Mouse (Mus musculus): ENCODE measurements around the gene Snx29.
"Not testable (repeated sequence)": the region's sequence is repeated elsewhere in the genome, so short reads cannot be mapped to it uniquely, and the experiment has no call there.

The Snx29 gene

GRCm38 (mm10) chr16:11418183-11418588 lies 95.5 kb downstream of the Snx29 start:
- DNase-seq: peak; percentile 55

DNA sequence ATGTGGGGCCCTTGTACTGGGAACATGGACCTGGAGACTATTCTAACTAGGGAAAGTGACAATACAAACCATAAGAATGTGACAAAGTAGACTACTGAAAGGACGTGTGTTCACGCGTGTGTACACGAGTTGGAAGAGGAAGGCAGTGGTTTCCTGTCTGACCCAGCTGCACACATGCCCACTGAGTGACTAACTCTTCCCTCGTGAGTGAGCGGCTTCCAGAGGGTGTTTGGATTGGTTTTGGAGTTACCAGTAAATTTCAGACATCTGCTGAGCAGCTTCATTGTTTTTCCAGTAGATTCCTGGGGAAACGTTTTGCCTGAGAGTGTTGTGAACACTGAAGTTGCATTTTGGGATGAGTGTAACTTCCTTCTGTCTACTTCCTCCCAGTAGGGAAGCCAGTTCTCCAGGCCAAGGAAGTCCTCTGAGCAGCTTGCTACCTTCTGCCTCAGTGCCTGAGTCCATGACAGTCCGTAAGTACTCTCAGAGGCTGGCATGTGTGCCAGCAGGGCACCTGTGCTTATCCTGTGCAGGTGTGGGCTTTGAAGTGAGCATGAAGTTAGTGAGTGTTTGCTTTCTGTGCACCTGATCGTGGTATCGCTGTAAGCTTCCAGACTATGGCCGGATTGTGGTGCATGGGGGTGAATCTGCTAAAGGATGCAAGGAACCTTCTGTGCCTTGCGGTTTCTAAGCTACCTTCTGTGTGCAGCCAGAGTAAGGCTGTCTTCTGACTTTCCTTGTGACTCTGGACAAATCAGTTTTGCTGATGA lies 97.8 kb downstream of the Snx29 start:
- no peak for DNase-seq

DNA sequence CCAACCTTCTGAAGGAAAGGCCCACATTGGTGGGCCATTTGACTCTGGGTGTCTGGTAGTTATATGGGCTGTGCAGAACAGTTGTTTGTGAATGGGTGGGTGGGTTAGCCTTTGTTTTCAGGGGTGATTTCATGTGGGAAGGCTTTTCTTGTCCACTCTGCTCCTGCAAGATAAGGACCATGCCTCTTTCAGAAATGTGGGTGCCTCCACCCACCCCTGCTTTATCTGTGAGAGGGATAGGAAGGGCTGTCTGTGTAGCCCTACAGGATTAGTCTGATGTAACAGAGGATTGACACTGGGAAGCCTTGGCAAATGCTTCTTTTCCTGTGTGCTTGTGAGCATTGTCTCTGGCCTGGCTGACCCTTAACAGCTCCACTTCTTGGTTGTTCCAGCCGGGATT lies 99.5 kb downstream of the Snx29 start:
- no peak for DNase-seq

DNA sequence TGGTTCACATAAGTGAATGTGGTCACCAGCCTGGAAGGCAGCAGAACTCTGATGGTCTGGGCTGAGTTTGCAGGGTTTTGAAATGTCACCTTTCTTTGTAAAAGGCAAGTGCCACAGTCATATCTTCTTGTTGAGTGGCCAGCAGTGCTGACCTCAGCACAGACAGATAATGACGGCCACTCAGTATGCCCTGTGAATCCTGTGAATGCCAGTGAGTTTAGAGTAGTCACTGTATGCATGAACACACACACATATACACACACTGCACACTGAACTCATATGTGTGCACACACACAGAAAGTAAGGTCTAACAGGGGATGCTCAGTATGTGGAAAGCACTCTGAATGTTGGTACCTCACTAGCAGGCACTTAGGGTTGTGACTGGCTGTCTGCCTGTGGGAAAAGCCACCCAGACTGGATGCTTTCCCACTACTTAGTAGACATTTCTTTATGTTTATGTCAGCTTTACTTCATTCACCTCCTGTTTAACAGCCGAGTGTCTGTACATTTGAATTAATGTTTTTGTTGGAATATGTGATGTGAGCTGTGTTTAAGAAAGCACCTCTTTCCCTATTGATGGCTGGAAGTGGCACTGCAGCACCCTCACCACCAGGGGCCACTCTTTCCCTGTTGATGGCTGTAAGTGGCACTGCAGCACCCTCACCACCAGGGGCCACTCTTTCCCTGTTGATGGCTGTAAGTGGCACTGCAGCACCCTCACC lies 100.3 kb downstream of the Snx29 start:
- no peak for DNase-seq

GRCm38 (mm10) chr16:11423611-11424297 lies 101.0 kb downstream of the Snx29 start:
- DNase-seq: peak; percentile 37

- no peak for DNase-seq
Observed at GRCm38 (mm10) chr16:11424568-11425145, 101.9 kb downstream of the Snx29 start.

DNA sequence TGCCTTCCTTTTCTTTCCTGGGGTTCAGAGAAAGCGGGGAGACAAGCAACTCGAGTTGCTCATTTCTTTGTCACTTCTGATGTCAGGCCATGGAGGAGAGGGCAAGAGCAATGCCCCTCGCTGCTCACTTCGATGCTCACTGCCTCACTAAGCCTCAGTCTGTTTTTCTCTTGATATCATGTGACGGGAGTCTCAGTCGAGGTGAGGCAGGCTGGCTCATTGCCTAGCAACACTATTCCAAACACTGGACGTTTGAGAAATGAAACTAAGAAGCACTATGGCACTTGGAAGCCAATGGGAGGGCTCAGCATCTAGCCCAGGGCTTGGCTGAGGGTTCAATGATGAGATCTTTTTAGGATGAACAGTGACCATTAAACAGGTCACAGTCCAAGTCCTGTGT lies 102.6 kb downstream of the Snx29 start:
- DNase-seq: no peak

- no peak for DNase-seq
Observed at GRCm38 (mm10) chr16:11426810-11427537, 104.3 kb downstream of the Snx29 start.

GRCm38 (mm10) chr16:11429784-11430183 lies 107.1 kb downstream of the Snx29 start:
- DNase-seq: no peak

DNA sequence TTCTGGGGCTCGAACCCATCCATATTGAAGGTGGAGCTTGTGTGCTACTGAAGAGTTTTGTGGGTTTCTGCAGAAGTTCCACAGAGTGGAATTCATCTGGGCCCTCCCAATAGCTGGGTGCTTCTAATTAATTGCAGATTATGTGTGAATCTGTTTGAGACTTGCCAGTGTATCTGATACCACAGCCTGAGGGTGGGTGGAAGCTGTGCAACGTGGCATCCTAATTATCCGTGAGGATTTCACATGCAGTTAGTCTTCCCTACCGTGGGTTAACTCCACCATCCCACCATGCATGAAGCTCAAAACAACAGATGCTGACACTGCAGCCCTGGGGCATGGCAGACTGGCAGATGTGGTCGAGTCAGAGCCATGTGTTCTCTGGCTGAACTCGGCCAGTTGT lies 107.8 kb downstream of the Snx29 start:
- DNase-seq: no peak

- no peak for DNase-seq
Observed at GRCm38 (mm10) chr16:11433779-11434178, 111.1 kb downstream of the Snx29 start.

- no peak for DNase-seq
Observed at GRCm38 (mm10) chr16:11437641-11438040, 114.9 kb downstream of the Snx29 start.

DNA sequence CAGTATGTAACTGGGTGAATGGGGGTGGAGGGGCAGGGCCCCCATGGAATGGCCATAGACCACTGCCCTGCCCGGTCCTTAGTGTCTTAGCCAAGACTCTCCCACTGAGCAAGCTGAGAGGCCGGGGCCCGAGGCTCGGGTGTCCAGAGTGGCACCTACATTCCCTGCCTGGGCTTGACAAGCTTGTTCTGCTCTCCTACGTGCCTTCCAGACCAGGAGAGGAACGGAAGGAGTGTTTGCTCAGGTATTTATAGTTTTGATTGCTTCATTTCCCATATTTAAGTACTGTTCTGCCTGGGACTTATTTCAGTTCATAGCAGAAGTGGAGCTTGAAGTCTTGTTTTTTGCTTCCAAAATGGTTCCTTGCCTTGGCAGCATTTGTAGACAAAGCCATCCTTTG lies 116.7 kb downstream of the Snx29 start:
- no peak for DNase-seq

DNA sequence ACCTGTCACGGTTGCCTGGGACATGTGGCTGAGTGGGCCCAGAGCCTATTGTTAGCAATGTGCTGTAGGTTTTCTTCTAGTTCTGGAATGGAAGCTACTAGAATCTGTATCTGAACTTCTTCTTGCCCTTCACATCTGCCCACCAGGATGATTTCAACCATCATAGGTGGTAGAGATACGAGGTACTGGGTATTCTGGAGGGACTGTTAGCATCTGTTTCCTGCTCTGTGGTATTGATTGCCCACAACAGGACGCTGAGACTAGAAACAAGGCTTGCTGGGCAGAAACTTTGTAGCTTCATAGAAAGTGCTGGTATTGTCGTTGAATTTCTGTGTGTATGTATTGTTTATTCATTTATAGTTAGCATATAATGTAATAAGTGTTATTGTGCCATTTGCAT lies 118.9 kb downstream of the Snx29 start:
- DNase-seq: no peak

DNA sequence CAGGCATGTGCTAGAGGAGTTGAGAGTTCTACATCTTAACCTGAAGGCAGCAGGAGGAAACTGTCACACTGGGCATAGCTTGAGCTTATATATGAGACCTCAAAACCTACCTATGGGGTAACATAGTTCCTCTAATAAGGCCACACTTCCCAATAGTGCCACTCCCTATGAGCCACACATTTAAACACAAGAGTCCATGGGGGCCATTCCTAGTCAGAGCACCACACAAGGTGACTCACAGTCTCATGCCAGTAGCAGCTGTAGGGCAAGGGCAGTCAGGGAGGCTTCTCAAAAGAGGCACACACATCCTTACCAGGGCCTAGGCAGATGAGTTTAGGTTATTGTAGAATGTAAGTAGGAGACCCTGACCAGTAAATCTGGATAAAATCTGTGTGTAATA lies 119.8 kb downstream of the Snx29 start:
- no peak for DNase-seq

DNA sequence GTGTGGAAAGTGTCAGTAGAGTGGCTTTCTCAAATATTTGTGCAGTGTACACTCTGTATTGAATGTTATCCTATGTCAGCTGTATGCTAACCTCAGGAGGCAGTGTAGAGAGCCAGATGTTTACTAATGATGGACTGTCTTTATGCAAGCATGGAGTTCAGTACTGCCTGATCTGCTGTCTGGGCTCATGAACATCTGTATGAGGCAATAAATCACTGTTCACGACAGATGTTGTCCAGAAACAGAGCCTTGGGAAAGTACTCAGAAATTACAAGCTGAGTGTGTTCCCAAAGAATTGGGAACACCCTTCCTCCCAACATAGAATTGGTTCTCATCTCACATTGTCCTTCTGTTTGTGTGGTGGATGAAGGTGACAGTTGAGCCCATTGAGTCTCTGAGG lies 121.9 kb downstream of the Snx29 start:
- DNase-seq: no peak

DNA sequence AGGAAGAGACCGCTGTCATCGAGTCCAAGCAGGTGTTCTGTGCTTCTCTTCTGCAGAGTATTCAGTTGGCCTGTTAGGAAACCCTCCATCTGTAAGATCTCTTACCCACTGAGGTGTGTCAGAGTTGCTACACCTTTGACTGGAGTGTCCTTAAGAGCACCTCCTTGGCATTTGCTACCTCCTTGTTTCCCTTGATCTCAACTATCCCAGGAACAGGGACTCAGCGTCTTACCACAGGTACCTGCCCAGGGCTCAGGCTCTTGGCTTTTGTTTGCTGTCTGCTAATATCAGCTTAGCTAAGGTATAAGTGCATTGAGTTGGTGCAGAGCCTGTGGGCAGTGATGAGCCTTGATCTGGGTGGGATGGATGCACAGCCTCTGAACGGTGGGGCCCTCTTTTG lies 124.3 kb downstream of the Snx29 start:
- DNase-seq: no peak

DNA sequence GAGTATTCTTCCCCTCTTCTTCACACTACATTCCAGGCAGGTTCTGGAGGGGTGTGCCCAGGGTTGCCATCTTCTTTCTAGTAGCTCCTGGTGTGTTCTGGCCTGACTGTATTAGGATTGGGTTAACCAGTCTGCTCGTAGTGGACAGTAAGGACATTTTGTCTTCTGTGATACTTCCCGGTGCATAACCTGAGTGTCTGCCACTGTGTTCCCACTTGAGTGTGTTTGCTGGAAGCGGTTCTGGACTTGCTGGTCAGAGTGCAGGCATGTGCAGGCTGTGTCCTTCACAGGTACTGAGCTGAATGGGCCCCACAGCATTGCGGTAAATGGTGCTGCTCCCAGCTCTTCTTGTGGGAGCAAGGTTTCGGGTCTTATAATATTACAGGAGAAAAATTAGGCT lies 125.2 kb downstream of the Snx29 start:
- no peak for DNase-seq

GRCm38 (mm10) chr16:11448696-11449095 lies 126.0 kb downstream of the Snx29 start:
- DNase-seq: not testable (repeated sequence)

- no peak for DNase-seq
Observed at GRCm38 (mm10) chr16:11449344-11449743, 126.6 kb downstream of the Snx29 start.

DNA sequence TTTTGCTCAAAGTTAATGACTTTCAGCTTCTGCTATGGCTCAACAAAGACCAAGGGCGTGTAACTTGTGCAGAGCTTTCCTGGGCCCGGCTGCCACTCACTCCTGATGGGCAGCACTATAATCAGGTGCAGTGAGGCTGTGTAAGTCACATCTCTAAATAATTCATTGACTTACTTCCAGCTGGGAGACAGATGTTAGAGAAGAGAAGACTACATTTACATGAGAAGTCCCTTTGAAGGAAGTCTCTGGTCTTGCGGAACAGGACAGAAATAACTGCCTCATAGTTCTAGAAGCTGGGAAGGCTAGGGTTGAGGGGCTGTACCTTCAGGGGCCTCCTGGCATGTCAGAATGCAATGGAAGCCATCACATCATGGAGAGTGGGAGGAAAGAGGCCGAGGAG lies 127.9 kb downstream of the Snx29 start:
- DNase-seq: no peak

DNA sequence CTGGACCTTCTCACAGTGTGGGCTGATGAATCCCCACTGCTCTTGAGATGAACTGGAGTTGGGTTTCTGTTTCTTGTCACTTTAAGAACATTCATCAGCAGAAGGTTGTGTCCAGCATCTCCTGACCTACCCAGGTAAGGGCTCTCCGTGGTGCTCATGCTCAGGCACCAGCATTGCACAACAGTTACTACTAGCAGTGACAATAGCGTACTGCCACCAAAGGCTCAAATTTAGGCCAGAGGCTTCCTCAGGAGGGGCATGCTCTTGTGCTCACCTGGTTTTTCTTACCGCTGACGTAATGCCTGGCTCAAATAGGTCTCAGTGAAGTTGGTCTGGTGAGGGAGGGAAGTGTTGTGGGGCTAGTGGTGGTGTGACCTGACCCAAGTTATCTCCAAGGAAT lies 132.2 kb downstream of the Snx29 start:
- DNase-seq: no peak
